ENCODE assay signal across 18 mouse cellular contexts in genomic region chr1:57510359-57511120, GRCm38 (mm10).
DNase-seq lines count a peak whose midpoint lies in the region; ATAC-seq and TF ChIP-seq lines count a peak whose summit lies in the region.
"Had no signal": no experiment of that assay in that cellular context is flagged by ENCODE, and none has a peak within 500 bp of the region (broad histone marks: within the 10 kb centered on the region; RNA-seq: fewer than 3 reads in every experiment).

No protein-coding gene starts in this region.

- peak; percentile 93 for ATAC-seq in forebrain, embryonic 15.5 days (replicated peaks)
- no peak for ATAC-seq in forebrain, embryonic 12.5 days (ENCODE audit: low FRiP score)
- ATAC-seq in limb, embryonic 14.5 days (ENCODE audit: low FRiP score, low read depth): peak; percentile 90

- H3K36me3 ChIP-seq in forebrain, embryonic 15.5 days: no peaks in the 10 kb centered on the region
- H3K36me3 ChIP-seq in forebrain, embryonic 12.5 days (replicated peaks): no peaks in the 10 kb centered on the region
- H3K36me3 ChIP-seq in limb, embryonic 14.5 days (ENCODE audit: control insufficient read depth, insufficient read depth, low read length): no peaks in the 10 kb centered on the region
- H3K36me3 ChIP-seq: hindbrain, embryonic 15.5 days; neural tube, embryonic 12.5 days; stomach, embryonic 15.5 days had no signal

- H3K9me3 ChIP-seq in forebrain, embryonic 15.5 days: no peaks in the 10 kb centered on the region
- H3K9me3 ChIP-seq in forebrain, embryonic 12.5 days: no peaks in the 10 kb centered on the region
- no peaks in the 10 kb centered on the region for H3K9me3 ChIP-seq in limb, embryonic 14.5 days (ENCODE audit: control insufficient read depth, low read length)
- H3K9me3 ChIP-seq: hindbrain, embryonic 15.5 days; megakaryocyte, embryonic 14.5 days; neural tube, embryonic 12.5 days; stomach, embryonic 15.5 days had no signal

- no peak for TF ChIP-seq CTCF in brain, embryonic 14.5 days (IDR thresholded peaks at IDR 0.05; ENCODE audit: borderline replicate concordance, extremely low read depth, insufficient read depth, insufficient read length)

- H3K27ac ChIP-seq in forebrain, embryonic 15.5 days (replicated peaks): peak overlapping the region; percentile 27
- no peak overlapping the region for H3K27ac ChIP-seq in forebrain, embryonic 12.5 days
- no peak overlapping the region for H3K27ac ChIP-seq in limb, embryonic 14.5 days (replicated peaks; ENCODE audit: low read depth, low read length)
- H3K27ac ChIP-seq: hindbrain, embryonic 15.5 days; neural tube, embryonic 12.5 days; stomach, embryonic 15.5 days had no signal

- intact Hi-C loops in left cerebral cortex, postnatal 25 days (cut with DNase I): no loop called here
- intact Hi-C loops in left cerebral cortex, postnatal 36 days (cut with DNase I): no loop called here

- TF ChIP-seq POLR2A in brain, embryonic 14.5 days (IDR thresholded peaks at IDR 0.05; ENCODE audit: borderline replicate concordance, extremely low read depth, insufficient read depth, insufficient read length, poor library complexity, severe bottlenecking): no peak
- TF ChIP-seq POLR2A in limb, embryonic 14.5 days (IDR thresholded peaks at IDR 0.05; ENCODE audit: borderline replicate concordance, extremely low read depth, insufficient read depth, insufficient read length): no peak

- no peaks in the 10 kb centered on the region for H3K27me3 ChIP-seq in forebrain, embryonic 15.5 days
- no peaks in the 10 kb centered on the region for H3K27me3 ChIP-seq in forebrain, embryonic 12.5 days
- no peaks in the 10 kb centered on the region for H3K27me3 ChIP-seq in limb, embryonic 14.5 days (ENCODE audit: control insufficient read depth, insufficient read depth, low read length)
- H3K27me3 ChIP-seq: hindbrain, embryonic 15.5 days; megakaryocyte, embryonic 14.5 days; neural tube, embryonic 12.5 days; stomach, embryonic 15.5 days had no signal

- WGBS in forebrain, embryonic 15.5 days: 66% methylated on average over 8 of the region's 9 CpGs
- WGBS in forebrain, embryonic 12.5 days: 75% methylated on average over 8 of the region's 9 CpGs
- WGBS in limb, embryonic 14.5 days: 69% methylated on average over 9 of the region's 9 CpGs

- no peak overlapping the region for H3K4me2 ChIP-seq in forebrain, embryonic 15.5 days (replicated peaks)
- no peak overlapping the region for H3K4me2 ChIP-seq in forebrain, embryonic 12.5 days
- H3K4me2 ChIP-seq in limb, embryonic 14.5 days (replicated peaks; ENCODE audit: low read depth, low read length, severe bottlenecking): no peak overlapping the region
- H3K4me2 ChIP-seq: hindbrain, embryonic 15.5 days; neural tube, embryonic 12.5 days; stomach, embryonic 15.5 days had no signal

- H3K4me1 ChIP-seq in forebrain, embryonic 15.5 days: peaks cover 5% of the 10 kb centered on the region; the same call in 1 of the 2 replicates
- H3K4me1 ChIP-seq in forebrain, embryonic 12.5 days: no peaks in the 10 kb centered on the region
- no peaks in the 10 kb centered on the region for H3K4me1 ChIP-seq in limb, embryonic 14.5 days (ENCODE audit: control insufficient read depth, insufficient read depth, low read length)
- H3K4me1 ChIP-seq: hindbrain, embryonic 15.5 days; megakaryocyte, embryonic 14.5 days; neural tube, embryonic 12.5 days had no signal

- no peak overlapping the region for H3K9ac ChIP-seq in forebrain, embryonic 15.5 days (replicated peaks)
- H3K9ac ChIP-seq in forebrain, embryonic 12.5 days: no peak overlapping the region
- no peak overlapping the region for H3K9ac ChIP-seq in limb, embryonic 14.5 days (ENCODE audit: low read depth, low read length, severe bottlenecking)
- H3K9ac ChIP-seq: hindbrain, embryonic 15.5 days; neural tube, embryonic 12.5 days; stomach, embryonic 15.5 days had no signal

- H3K4me3 ChIP-seq in forebrain, embryonic 15.5 days: no peak overlapping the region
- no peak overlapping the region for H3K4me3 ChIP-seq in forebrain, embryonic 12.5 days (replicated peaks)
- H3K4me3 ChIP-seq in limb, embryonic 14.5 days (replicated peaks; ENCODE audit: low read length): no peak overlapping the region
- H3K4me3 ChIP-seq: hindbrain, embryonic 15.5 days; megakaryocyte, embryonic 14.5 days; neural tube, embryonic 12.5 days; stomach, embryonic 15.5 days had no signal

- DNase-seq in left cerebral cortex, postnatal 25 days (ENCODE audit: low spot score in 2 of 2): peak; percentile 9 to 28
- DNase-seq in left cerebral cortex, postnatal 36 days (ENCODE audit: low spot score in 2 of 2): no peak
- DNase-seq in brain, embryonic 14.5 days (ENCODE audit: low read depth): peak; percentile 78
- DNase-seq in limb, embryonic 14.5 days (ENCODE audit: low spot score): peak; percentile 38
- no peak for DNase-seq in spleen, postnatal 36 days (ENCODE audit: low spot score in 2 of 2)
- DNase-seq: B cell, adult 2 months; cerebellum, adult 18-20 months; heart, postnatal 10 days; kidney, adult 18-20 months; kidney, postnatal 14 days; liver; thymus, postnatal 25 days had no signal

Comparison
In these comparisons a context has a peak if more than half of its experiments do, and no peak if none do; other contexts are left out.
1. DNase-seq: peak in left cerebral cortex, postnatal 25 days (2 of 2), brain, embryonic 14.5 days (single experiment) and limb, embryonic 14.5 days (single experiment); none in left cerebral cortex, postnatal 36 days (0 of 2) and spleen, postnatal 36 days (0 of 2).